Mouse (Mus musculus) Patski (cell line): ENCODE measurements around the gene Dsn1. TPM values are rescaled to one million over a fixed set of nuclear protein-coding genes. Genes with fewer than 3 reads are reported as not detected.

ENCODE experiments used
- ATAC-seq: fragments of 100-300 bp; one replicate; pipeline ENCODE4 v1.8.0; 2021
- CTCF ChIA-PET: fragments of 350-600 bp; sonication (Branson Sonifier 250); formaldehyde crosslinking; loops from one replicate; lab custom pipeline; 2022; ENCODE audit warnings: inconsistent platforms; lab: Charles Lee
- POLR2A ChIA-PET: fragments of 350-600 bp; sonication (Branson Sonifier 250); formaldehyde crosslinking; loops from one replicate; lab custom pipeline; 2022; ENCODE audit warnings: antibody characterized with exemption, inconsistent platforms; lab: Charles Lee
- DNase-seq: peaks from one replicate; pipeline ENCODE4 v3.0.0-alpha.2; 2011; ENCODE audit warnings: low read depth, low spot score
- H3K27me3 ChIP-seq: fragments of 371-371 bp; one replicate; pipeline ENCODE4 v1.5.1; 2021
- CTCF ChIP-seq: fragments of 100-300 bp; IDR thresholded peaks from one replicate; pipeline ENCODE4 v1.5.1; 2021
- in situ Hi-C: fragments of 300-500 bp; cut with MboI; formaldehyde crosslinking; loops from 3 replicates; pipeline ENCODE4 v1.11.1; 2018; ENCODE audit warnings: low pct_unique_long_range_greater_than_20kb, mixed read lengths
- polyA plus RNA-seq: library from polyadenylated mRNA; unstranded; gene quantifications from one replicate; pipeline ENCODE4 v1.2.3, GENCODE M21; 2021

The Dsn1 gene
- polyA plus RNA-seq, 1 experiment from 2014 or later: 27.2 TPM

- in situ Hi-C loops: no loop called here
- DNase-seq (no peak), ATAC-seq (no peak)
- ChIA-PET CTCF (interaction anchor here (1.2 to 1.7 kb wide), 3 partner anchors 8 to 35 kb away, joined by 3 to 4 read pairs (median 3); partner anchors contain the start of gene Soga1), POLR2A (interaction anchor here (1.7 kb wide), 1 partner anchor 26 kb away, joined by 5 read pairs; no protein-coding TSS in a partner anchor)
- no peaks in the 10 kb centered on the region for H3K27me3 ChIP-seq
- no peak for TF ChIP-seq CTCF
These were observed 39.0 kb upstream of the Dsn1 start for GRCm38 (mm10) chr2:157045932-157046331.

GRCm38 (mm10) chr2:157043987-157044386, 37.0 kb upstream of the Dsn1 start:
- DNase-seq (no peak), ATAC-seq (no peak)
- no peak for TF ChIP-seq CTCF
- H3K27me3 ChIP-seq: no peaks in the 10 kb centered on the region
- CTCF ChIA-PET: no interaction called here
- in situ Hi-C loops: no loop called here
- POLR2A ChIA-PET: interaction anchor here (0.6 kb wide), 1 partner anchor 1169 kb away, joined by 3 read pairs; no protein-coding TSS in a partner anchor

GRCm38 (mm10) chr2:157043556-157043955, 36.6 kb upstream of the Dsn1 start:
- in situ Hi-C loops: no loop called here
- no peaks in the 10 kb centered on the region for H3K27me3 ChIP-seq
- no peak for DNase-seq
- ATAC-seq: no peak
- CTCF ChIA-PET: no interaction called here
- no peak for TF ChIP-seq CTCF
- POLR2A ChIA-PET: no interaction called here

GRCm38 (mm10) chr2:157041421-157041820, 34.5 kb upstream of the Dsn1 start:
- DNase-seq: no peak
- H3K27me3 ChIP-seq: no peaks in the 10 kb centered on the region
- in situ Hi-C loops: no loop called here
- TF ChIP-seq CTCF: no peak
- ATAC-seq: no peak
- ChIA-PET POLR2A (interaction anchor here (1.5 kb wide), 1 partner anchor 51 kb away, joined by 3 read pairs; no protein-coding TSS in a partner anchor), CTCF (interaction anchor here (1.8 kb wide), 1 partner anchor 11 kb away, joined by 4 read pairs; no protein-coding TSS in a partner anchor)

GRCm38 (mm10) chr2:157040649-157041046, 33.7 kb upstream of the Dsn1 start:
- no peaks in the 10 kb centered on the region for H3K27me3 ChIP-seq
- no peak for ATAC-seq
- ChIA-PET POLR2A (interaction anchor here (1.5 kb wide), 1 partner anchor 52 kb away, joined by 3 read pairs; no protein-coding TSS in a partner anchor), CTCF (interaction anchor here (0.9 to 1.8 kb wide), 2 partner anchors 10 to 15 kb away, joined by 3 to 4 read pairs; no protein-coding TSS in a partner anchor)
- TF ChIP-seq CTCF: no peak
- DNase-seq: no peak
- in situ Hi-C loops: no loop called here

GRCm38 (mm10) chr2:157039900-157040648, 33.1 kb upstream of the Dsn1 start:
- ATAC-seq: no peak
- DNase-seq: no peak
- POLR2A ChIA-PET: interaction anchor here (1.5 kb wide), 1 partner anchor 53 kb away, joined by 3 read pairs; no protein-coding TSS in a partner anchor
- CTCF ChIA-PET: interaction anchor here (0.6 to 1.8 kb wide), 3 partner anchors 10 to 94 kb away, joined by 3 to 4 read pairs (median 3); no protein-coding TSS in a partner anchor
- TF ChIP-seq CTCF: no peak
- no peaks in the 10 kb centered on the region for H3K27me3 ChIP-seq
- in situ Hi-C loops: no loop called here

GRCm38 (mm10) chr2:157037303-157037702, 30.3 kb upstream of the Dsn1 start:
- DNase-seq (no peak), ATAC-seq (no peak)
- CTCF ChIA-PET: interaction anchor here (1.4 to 1.6 kb wide), 2 partner anchors 9 to 16 kb away, joined by 3 to 4 read pairs; no protein-coding TSS in a partner anchor
- POLR2A ChIA-PET: no interaction called here
- H3K27me3 ChIP-seq: no peaks in the 10 kb centered on the region
- in situ Hi-C loops: no loop called here
- TF ChIP-seq CTCF: no peak

- DNase-seq: no peak
- H3K27me3 ChIP-seq: no peaks in the 10 kb centered on the region
- ChIA-PET CTCF (interaction anchor here (1.4 kb wide), 1 partner anchor 17 kb away, joined by 4 read pairs; no protein-coding TSS in a partner anchor), POLR2A (interaction anchor here (0.6 kb wide), 1 partner anchor 43 kb away, joined by 3 read pairs; the partner anchor contains the start of gene Soga1)
- TF ChIP-seq CTCF: no peak
- in situ Hi-C loops: no loop called here
- no peak for ATAC-seq
These were observed 29.4 kb upstream of the Dsn1 start for GRCm38 (mm10) chr2:157036400-157036799.

- ChIA-PET POLR2A (no interaction called here), CTCF (no interaction called here)
- ATAC-seq (no peak), DNase-seq (no peak)
- TF ChIP-seq CTCF: no peak
- in situ Hi-C loops: no loop called here
- no peaks in the 10 kb centered on the region for H3K27me3 ChIP-seq
These were observed 28.4 kb upstream of the Dsn1 start for GRCm38 (mm10) chr2:157035371-157035770.

- ATAC-seq (no peak), DNase-seq (no peak)
These were observed 23.9 kb upstream of the Dsn1 start for GRCm38 (mm10) chr2:157030804-157031203.

More at GRCm38 (mm10) chr2:157030804-157031203, 23.9 kb upstream of the Dsn1 start:
- in situ Hi-C loops: no loop called here
- no peak for TF ChIP-seq CTCF
- ChIA-PET CTCF (interaction anchor here (0.7 to 1.7 kb wide), 8 partner anchors 8 to 225 kb away, joined by 3 to 7 read pairs (median 4); no protein-coding TSS in a partner anchor), POLR2A (no interaction called here)
- no peaks in the 10 kb centered on the region for H3K27me3 ChIP-seq
